ENCODE assay signal across 8 mouse cellular contexts in genomic region chr2:68435494-68436255, GRCm38 (mm10). TPM values are rescaled to one million over a fixed set of nuclear protein-coding genes. Genes with fewer than 3 reads are reported as not detected.
DNase-seq lines count a peak whose midpoint lies in the region; ATAC-seq lines count a peak whose summit lies in the region.

No protein-coding gene starts in this region.

- no peak for ATAC-seq in embryonic facial prominence, embryonic 12.5 days (ENCODE audit: insufficient number of reproducible peaks, insufficient read depth, low FRiP score, low TSS enrichment)
- ATAC-seq in neural tube, embryonic 13.5 days (ENCODE audit: low read depth) = no peak; the same call in 1 of the 2 replicates
- no peak for ATAC-seq in granulocyte monocyte progenitor cell, adult 5-6 weeks (replicated peaks; ENCODE audit: poor library complexity, severe bottlenecking)

- H3K36me3 ChIP-seq in embryonic facial prominence, embryonic 12.5 days = no peaks in the 10 kb centered on the region
- 0 out of 2 replicates have a peak, but pooled peaks cover 5% of the 10 kb centered on the region for H3K36me3 ChIP-seq in limb, embryonic 10.5 days
- H3K36me3 ChIP-seq in neural tube, embryonic 13.5 days = 0 out of 2 replicates have a peak, but pooled peaks cover 4% of the 10 kb centered on the region

- 0 out of 2 replicates have a peak overlapping the region, but pooled peaks have one; percentile 11 for H3K4me2 ChIP-seq in embryonic facial prominence, embryonic 12.5 days (replicated peaks)
- peak overlapping the region; percentile 25 for H3K4me2 ChIP-seq in neural tube, embryonic 13.5 days

- no peaks in the 10 kb centered on the region for H3K9me3 ChIP-seq in embryonic facial prominence, embryonic 12.5 days
- H3K9me3 ChIP-seq in limb, embryonic 10.5 days (replicated peaks) = no peaks in the 10 kb centered on the region
- no peaks in the 10 kb centered on the region for H3K9me3 ChIP-seq in neural tube, embryonic 13.5 days

- no peak overlapping the region for H3K9ac ChIP-seq in embryonic facial prominence, embryonic 12.5 days
- no peak overlapping the region for H3K9ac ChIP-seq in neural tube, embryonic 13.5 days

- no peaks in the 10 kb centered on the region for H3K27me3 ChIP-seq in embryonic facial prominence, embryonic 12.5 days
- no peaks in the 10 kb centered on the region for H3K27me3 ChIP-seq in limb, embryonic 10.5 days (ENCODE audit: low read depth, poor library complexity, severe bottlenecking)
- no peaks in the 10 kb centered on the region for H3K27me3 ChIP-seq in neural tube, embryonic 13.5 days

- 24% methylated on average over 15 of the region's 15 CpGs for WGBS in embryonic facial prominence, embryonic 12.5 days
- WGBS in limb, embryonic 10.5 days = 14% methylated on average over 15 of the region's 15 CpGs
- WGBS in neural tube, embryonic 13.5 days = 22% methylated on average over 15 of the region's 15 CpGs

- peak; percentile 83 for DNase-seq in heart, adult 11 months
- DNase-seq in heart, adult 8-10 months (ENCODE audit: low spot score) = no peak
- peak; percentile 40 for DNase-seq in limb, embryonic 10.5 days (ENCODE audit: low spot score)
- no peak for DNase-seq in spleen, postnatal 14 days (ENCODE audit: low spot score in 2 of 2)
- DNase-seq in adrenal gland, postnatal 36 days = no peak

- no peak overlapping the region for H3K4me3 ChIP-seq in embryonic facial prominence, embryonic 12.5 days
- H3K4me3 ChIP-seq in limb, embryonic 10.5 days = peak overlapping the region; percentile 19
- H3K4me3 ChIP-seq in neural tube, embryonic 13.5 days = no peak overlapping the region

- peaks cover 13% of the 10 kb centered on the region for H3K4me1 ChIP-seq in embryonic facial prominence, embryonic 12.5 days
- peaks cover 58% of the 10 kb centered on the region for H3K4me1 ChIP-seq in limb, embryonic 10.5 days
- peaks cover 32% of the 10 kb centered on the region for H3K4me1 ChIP-seq in neural tube, embryonic 13.5 days (replicated peaks)

- no peak overlapping the region for H3K27ac ChIP-seq in embryonic facial prominence, embryonic 12.5 days
- 0 out of 2 replicates have a peak overlapping the region, but pooled peaks have one; percentile 3 for H3K27ac ChIP-seq in limb, embryonic 10.5 days
- H3K27ac ChIP-seq in neural tube, embryonic 13.5 days (replicated peaks) = no peak overlapping the region

RNA-seq across cellular contexts. Expression of gene Stk39, which starts 36.4 kb away (rescaled TPM):
- 10 to 100 TPM; 63.7 to 93.6 (median 79.1) TPM for total RNA-seq in heart, adult 8-10 months (2022)
- 25.1 and 26.6 TPM in 2 replicates for polyA plus RNA-seq in embryonic facial prominence, embryonic 12.5 days (2016; fragmentation: Nextera tagmentation; extraction: Ambion mirVana)
- polyA plus RNA-seq in limb, embryonic 10.5 days (2016; fragmentation: Nextera tagmentation; extraction: Ambion mirVana) = 22.1 and 27.9 TPM in 2 replicates
- polyA plus RNA-seq in neural tube, embryonic 13.5 days (2015; fragmentation: Nextera tagmentation; extraction: Ambion mirVana) = 34.5 and 35.8 TPM in 2 replicates
- total RNA-seq in adrenal gland, postnatal 36 days (2021) = 10 to 100 TPM; 63.8 to 79.7 TPM
- 0.11 TPM in 1 of 2 replicates, not detected in the other for total RNA-seq in granulocyte monocyte progenitor cell, adult 5-6 weeks (2014; fragmentation: Nextera tagmentation)
- total RNA-seq in granulocyte monocyte progenitor cell, adult 5-6 weeks (2017) = 0.36 and 0.90 TPM in 2 replicates

Comparison
In these comparisons a context has a peak if more than half of its experiments do, and no peak if none do; other contexts are left out.
1. DNase-seq: peak in heart, adult 11 months (single experiment) and limb, embryonic 10.5 days (single experiment); none in heart, adult 8-10 months (single experiment), spleen, postnatal 14 days (0 of 2) and adrenal gland, postnatal 36 days (0 of 2).
2. RNA of gene Stk39, which starts 36.4 kb away (total RNA-seq): 63.7 to 93.6 TPM in heart, adult 8-10 months and 63.8 to 79.7 TPM in adrenal gland, postnatal 36 days; 0.11 to 0.90 TPM in granulocyte monocyte progenitor cell, adult 5-6 weeks; every median in the first group is over 10 times any median in the second.